Mouse (Mus musculus): ENCODE data around the gene Slc7a5.

DNA sequence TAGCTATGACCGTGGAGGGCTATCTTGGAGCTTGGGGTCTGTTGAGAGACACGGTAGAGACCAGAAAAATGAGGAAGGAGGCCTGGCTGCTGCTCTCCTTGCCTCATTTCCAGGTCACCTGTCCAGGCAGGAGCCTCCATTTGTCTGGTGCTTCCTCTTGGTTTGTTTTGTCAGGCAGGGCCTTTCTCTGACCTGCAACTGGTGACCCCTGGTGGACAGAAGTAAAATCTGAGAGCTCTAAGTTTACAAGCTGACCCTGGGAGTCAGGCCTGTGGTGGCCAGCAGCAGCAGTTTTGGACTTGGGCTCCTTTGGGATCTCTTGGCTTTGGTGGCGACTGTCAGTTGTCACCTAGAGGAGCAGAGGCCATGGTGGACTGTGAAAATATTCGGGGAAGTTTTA is 27.0 kb upstream of the Slc7a5 start:
- TF ChIP-seq CTCF (IDR thresholded peaks at IDR 0.05; ENCODE audit: low read depth) (peak; percentile 75), EP300 (optimal IDR thresholded peaks at IDR 0.05) (no peak)

Measured in stomach, postnatal 0 days (tissue).